Mouse (Mus musculus): ENCODE results near the gene Crybg3.

DNA sequence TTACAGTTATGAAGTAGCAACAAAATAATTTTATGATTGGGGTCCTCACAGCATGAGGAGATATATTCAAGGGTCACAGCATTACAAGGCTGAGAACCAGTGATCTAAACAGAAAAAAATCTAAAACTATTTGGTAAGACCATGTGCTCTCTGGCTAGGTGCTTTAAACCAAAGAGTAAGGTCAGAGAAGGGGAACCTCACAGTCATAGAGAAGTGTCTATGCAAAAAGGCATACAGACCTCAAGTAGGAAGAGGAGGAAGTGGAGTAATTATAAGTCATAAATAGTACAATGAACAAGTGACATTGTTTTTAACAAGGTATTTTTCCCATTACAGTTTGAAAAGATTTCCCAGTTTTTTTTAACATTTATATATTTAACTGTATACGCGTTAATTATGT is 20.8 kb upstream of the Crybg3 start:
- TF ChIP-seq POLR2A (IDR thresholded peaks at IDR 0.05; ENCODE audit: borderline replicate concordance, insufficient read depth, low read length) (no peak), CTCF (IDR thresholded peaks at IDR 0.05; ENCODE audit: borderline replicate concordance, insufficient read depth, low read depth, low read length) (no peak)

Data from cerebellum, adult 2 months (tissue).